Mouse (Mus musculus): ENCODE data around the gene Olfr1360. TPM values are rescaled to one million over a fixed set of nuclear protein-coding genes. Genes with fewer than 3 reads are reported as not detected.

The Olfr1360 gene
- polyA plus RNA-seq, 1 experiment = not detected

- Histone ChIP-seq H3K4me1 (ENCODE audit: control insufficient read depth, insufficient read depth, low read length) (no peaks in the 10 kb centered on the region), H3K4me3 (ENCODE audit: insufficient read depth, low read length) (no peak within 1 kb of the TSS), H3K27ac (ENCODE audit: insufficient read depth, low read length) (no peak within 1 kb of the TSS)
- TF ChIP-seq POLR2A (IDR thresholded peaks at IDR 0.05; ENCODE audit: low read depth, low read length) (no peak), CTCF (IDR thresholded peaks at IDR 0.05; ENCODE audit: borderline replicate concordance, insufficient read depth, low read length) (no peak)
Measured at GRCm38 (mm10) chr13:21697811-21698210, 20.6 kb upstream of the Olfr1360 start, which contains the start of gene Olfr1359. TSS of gene Olfr1359 (plus strand) at chr13:21698111.

GRCm38 (mm10) chr13:21663286-21663685 lies 13.9 kb downstream of the Olfr1360 start, which contains the start of gene Olfr1361:
TSS of gene Olfr1361 (minus strand) at chr13:21663386.
- TF ChIP-seq POLR2A (IDR thresholded peaks at IDR 0.05; ENCODE audit: low read depth, low read length) = no peak
- no peak for TF ChIP-seq CTCF (IDR thresholded peaks at IDR 0.05; ENCODE audit: borderline replicate concordance, insufficient read depth, low read length)
- Histone ChIP-seq H3K4me1 (ENCODE audit: control insufficient read depth, insufficient read depth, low read length) (no peaks in the 10 kb centered on the region), H3K27ac (ENCODE audit: insufficient read depth, low read length) (no peak within 1 kb of the TSS), H3K4me3 (ENCODE audit: insufficient read depth, low read length) (no peak within 1 kb of the TSS)

- Histone ChIP-seq H3K4me1 (ENCODE audit: control insufficient read depth, insufficient read depth, low read length) (no peaks in the 10 kb centered on the region), H3K27ac (ENCODE audit: insufficient read depth, low read length) (no peak within 1 kb of the TSS), H3K4me3 (ENCODE audit: insufficient read depth, low read length) (no peak within 1 kb of the TSS)
- TF ChIP-seq POLR2A (IDR thresholded peaks at IDR 0.05; ENCODE audit: low read depth, low read length) (no peak), CTCF (IDR thresholded peaks at IDR 0.05; ENCODE audit: borderline replicate concordance, insufficient read depth, low read length) (no peak)
Measured at GRCm38 (mm10) chr13:21642418-21642817, 34.8 kb downstream of the Olfr1360 start, which contains the start of gene Olfr11. TSS of gene Olfr11 (minus strand) at chr13:21642518.

Other genes starting within 250 kb of the Olfr1360 start
- gene Pgbd1, start 236.3 kb downstream of the Olfr1360 start, polyA plus RNA-seq (2011; ENCODE audit: insufficient read length, low read depth, missing spikeins) = 0.77 and 0.92 TPM in 2 replicates
- gene Zscan26, start 223.7 kb downstream of the Olfr1360 start, polyA plus RNA-seq (2011; ENCODE audit: insufficient read length, low read depth, missing spikeins) = 28.1 and 38.0 TPM in 2 replicates
- gene Nkapl, start 208.9 kb downstream of the Olfr1360 start, polyA plus RNA-seq (2011; ENCODE audit: insufficient read length, low read depth, missing spikeins) = 0.78 and 1.4 TPM in 2 replicates
- 0.58 and 1.0 TPM in 2 replicates for gene Zkscan4, start 198.5 kb downstream of the Olfr1360 start, polyA plus RNA-seq (2011; ENCODE audit: insufficient read length, low read depth, missing spikeins)
- not detected in 2 replicates for gene Gm10065, start 198.0 kb downstream of the Olfr1360 start, polyA plus RNA-seq (2011; ENCODE audit: insufficient read length, low read depth, missing spikeins)
- gene AK157302, start 182.2 kb downstream of the Olfr1360 start, polyA plus RNA-seq (2011; ENCODE audit: insufficient read length, low read depth, missing spikeins) = 0.40 and 0.73 TPM in 2 replicates
- 3.1 TPM in 1 of 2 replicates, not detected in the other for gene Gm11273, start 176.0 kb downstream of the Olfr1360 start, polyA plus RNA-seq (2011; ENCODE audit: insufficient read length, low read depth, missing spikeins)
- gene Zkscan8, start 146.3 kb downstream of the Olfr1360 start, polyA plus RNA-seq (2011; ENCODE audit: insufficient read length, low read depth, missing spikeins) = 12.3 and 15.2 TPM in 2 replicates
- not detected in 2 replicates for gene Olfr1366, start 134.6 kb downstream of the Olfr1360 start, polyA plus RNA-seq (2011; ENCODE audit: insufficient read length, low read depth, missing spikeins)
- 0.12 and 0.44 TPM in 2 replicates for gene Olfr1535, start 117.5 kb downstream of the Olfr1360 start, polyA plus RNA-seq (2011; ENCODE audit: insufficient read length, low read depth, missing spikeins)
- gene Olfr1364, start 95.6 kb downstream of the Olfr1360 start, polyA plus RNA-seq (2011; ENCODE audit: insufficient read length, low read depth, missing spikeins) = not detected in 2 replicates
- gene Olfr1362, start 63.4 kb downstream of the Olfr1360 start, polyA plus RNA-seq (2011; ENCODE audit: insufficient read length, low read depth, missing spikeins) = not detected in 2 replicates
- not detected in 2 replicates for gene Olfr11, start 34.9 kb downstream of the Olfr1360 start, polyA plus RNA-seq (2011; ENCODE audit: insufficient read length, low read depth, missing spikeins)
- gene Olfr1361, start 14.0 kb downstream of the Olfr1360 start, polyA plus RNA-seq (2011; ENCODE audit: insufficient read length, low read depth, missing spikeins) = not detected in 2 replicates
- gene Olfr1359, start 20.7 kb upstream of the Olfr1360 start, polyA plus RNA-seq (2011; ENCODE audit: insufficient read length, low read depth, missing spikeins) = not detected in 2 replicates
- gene Hist1h2bl, start 38.7 kb upstream of the Olfr1360 start, polyA plus RNA-seq (2011; ENCODE audit: insufficient read length, low read depth, missing spikeins) = 3.5 TPM in 1 of 2 replicates, not detected in the other
- gene Hist1h2ai, start 39.0 kb upstream of the Olfr1360 start, polyA plus RNA-seq (2011; ENCODE audit: insufficient read length, low read depth, missing spikeins) = 5.0 TPM in 1 of 2 replicates, not detected in the other
- gene Hist1h3h, start 40.3 kb upstream of the Olfr1360 start, polyA plus RNA-seq (2011; ENCODE audit: insufficient read length, low read depth, missing spikeins) = 3.4 TPM in 1 of 2 replicates, not detected in the other
- 5.5 and 9.1 TPM in 2 replicates for gene Hist1h2bm, start 44.6 kb upstream of the Olfr1360 start, polyA plus RNA-seq (2011; ENCODE audit: insufficient read length, low read depth, missing spikeins)
- gene Hist1h4j, start 57.7 kb upstream of the Olfr1360 start, polyA plus RNA-seq (2011; ENCODE audit: insufficient read length, low read depth, missing spikeins) = 2.6 and 4.1 TPM in 2 replicates
- gene Hist1h4k, start 73.1 kb upstream of the Olfr1360 start, polyA plus RNA-seq (2011; ENCODE audit: insufficient read length, low read depth, missing spikeins) = 1.9 and 7.3 TPM in 2 replicates
- 5.3 TPM in 1 of 2 replicates, not detected in the other for gene Hist1h2ak, start 76.4 kb upstream of the Olfr1360 start, polyA plus RNA-seq (2011; ENCODE audit: insufficient read length, low read depth, missing spikeins)
- gene Hist1h2bn, start 76.7 kb upstream of the Olfr1360 start, polyA plus RNA-seq (2011; ENCODE audit: insufficient read length, low read depth, missing spikeins) = 2.4 and 9.6 TPM in 2 replicates
- gene Hist1h1b, start 103.2 kb upstream of the Olfr1360 start, polyA plus RNA-seq (2011; ENCODE audit: insufficient read length, low read depth, missing spikeins) = 2.3 and 7.8 TPM in 2 replicates
- 4.3 and 8.6 TPM in 2 replicates for gene Hist1h3i, start 106.0 kb upstream of the Olfr1360 start, polyA plus RNA-seq (2011; ENCODE audit: insufficient read length, low read depth, missing spikeins)
- gene Hist1h2an, start 109.8 kb upstream of the Olfr1360 start, polyA plus RNA-seq (2011; ENCODE audit: insufficient read length, low read depth, missing spikeins) = not detected in 2 replicates
- 1.0 TPM in 1 of 2 replicates, not detected in the other for gene Hist1h2bp, start 110.1 kb upstream of the Olfr1360 start, polyA plus RNA-seq (2011; ENCODE audit: insufficient read length, low read depth, missing spikeins)
- gene Hist1h2bq, start 132.8 kb upstream of the Olfr1360 start, polyA plus RNA-seq (2011; ENCODE audit: insufficient read length, low read depth, missing spikeins) = 1.0 and 2.3 TPM in 2 replicates
- not detected in 2 replicates for gene Hist1h2ao, start 133.1 kb upstream of the Olfr1360 start, polyA plus RNA-seq (2011; ENCODE audit: insufficient read length, low read depth, missing spikeins)
- gene Hist1h4m, start 134.3 kb upstream of the Olfr1360 start, polyA plus RNA-seq (2011; ENCODE audit: insufficient read length, low read depth, missing spikeins) = not detected in 2 replicates
- gene Hist1h4n, start 154.8 kb upstream of the Olfr1360 start, polyA plus RNA-seq (2011; ENCODE audit: insufficient read length, low read depth, missing spikeins) = 18.9 and 28.6 TPM in 2 replicates
- gene Hist1h2ap, start 156.1 kb upstream of the Olfr1360 start, polyA plus RNA-seq (2011; ENCODE audit: insufficient read length, low read depth, missing spikeins) = 18.2 and 27.0 TPM in 2 replicates
- 1.9 TPM in 1 of 2 replicates, not detected in the other for gene Hist1h2br, start 156.3 kb upstream of the Olfr1360 start, polyA plus RNA-seq (2011; ENCODE audit: insufficient read length, low read depth, missing spikeins)